Mouse (Mus musculus) forebrain, embryonic 11.5 days (tissue): ENCODE measurements at regions not wholly inside any gene's neighbourhood (a gene's known extent, or its start where the extent isn't known, plus 50 kb on each side); places are given as distances from the start of the nearest gene placed in this dataset.

ENCODE experiments used
- ATAC-seq: fragments of 200-750 bp; cut with Nextera tagmentation; replicated peaks from 2 replicates; pipeline ENCODE4 v1.8.0; 2017; ENCODE audit warnings: moderate TSS enrichment; ENCODE audit not compliant: low FRiP score
- DNase-seq: peaks from one replicate; pipeline ENCODE4 v3.0.0-alpha.2; 2017; ENCODE audit warnings: low spot score
- H3K27ac ChIP-seq: fragments of 300-500 bp; sonication (generic); 2 replicates; pipeline ENCODE4 v1.5.1; 2014; ENCODE audit warnings: low read depth, low read length
- H3K27me3 ChIP-seq: fragments of 300-500 bp; sonication (generic); 2 replicates; pipeline ENCODE4 v1.6.1; 2014; ENCODE audit warnings: mild to moderate bottlenecking, low read length, mixed read lengths; ENCODE audit not compliant: control insufficient read depth, insufficient read depth
- H3K36me3 ChIP-seq: fragments of 300-500 bp; sonication (generic); 2 replicates; pipeline ENCODE4 v1.6.1; 2014; ENCODE audit warnings: mild to moderate bottlenecking, low read length, moderate library complexity, mixed read lengths; ENCODE audit not compliant: control insufficient read depth, insufficient read depth
- H3K4me1 ChIP-seq: fragments of 300-500 bp; sonication (generic); replicated peaks from 2 replicates; pipeline ENCODE4 v1.6.1; 2014; ENCODE audit warnings: low read length, mixed read lengths; ENCODE audit not compliant: control insufficient read depth, insufficient read depth
- H3K4me2 ChIP-seq: fragments of 300-500 bp; sonication (generic); 2 replicates; pipeline ENCODE4 v1.6.1; 2014; ENCODE audit warnings: low read depth, mild to moderate bottlenecking, low read length, moderate library complexity, mixed read lengths; ENCODE audit not compliant: severe bottlenecking
- H3K4me3 ChIP-seq: fragments of 300-500 bp; sonication (generic); 2 replicates; pipeline ENCODE4 v1.5.1; 2014; ENCODE audit warnings: low read depth, low read length
- H3K9ac ChIP-seq: fragments of 300-500 bp; sonication (generic); 2 replicates; pipeline ENCODE4 v1.6.1; 2014; ENCODE audit warnings: low read length
- H3K9me3 ChIP-seq: fragments of 300-500 bp; sonication (generic); 2 replicates; pipeline ENCODE4 v1.6.1; 2016; ENCODE audit warnings: low read length, mixed read lengths; ENCODE audit not compliant: control insufficient read depth
- WGBS: fragments of 180-500 bp; shearing (Covaris S2); extraction: QIAGEN DNeasy Blood & Tissue Kit; methylation state at CpG from one replicate; pipeline ENCODE4 v1.1.7; 2014; 5-methylcytosine and 5-hydroxymethylcytosine counted together

GRCm38 (mm10) chr8:100446677-100447350, 1030.5 kb upstream of the Cdh8 start:
- Histone ChIP-seq H3K36me3 (no peaks in the 10 kb centered on the region), H3K4me2 (no peak overlapping the region), H3K9ac (no peak overlapping the region), H3K27me3 (no peaks in the 10 kb centered on the region), H3K4me3 (no peak overlapping the region), H3K4me1 (no peaks in the 10 kb centered on the region), H3K9me3 (no peaks in the 10 kb centered on the region), H3K27ac (no peak overlapping the region)
- ATAC-seq (no peak), DNase-seq (no peak)
- WGBS, result 60% methylated on average over 2 of the region's 2 CpGs
